Mouse (Mus musculus) lung, postnatal 0 days (tissue): ENCODE measurements around the gene Olfr1493-ps1.

Experiments
- CTCF ChIP-seq: IDR thresholded peaks from 2 replicates; pipeline ENCODE4 v1.5.1; 2016; ENCODE audit warnings: antibody characterized with exemption, mild to moderate bottlenecking
- EP300 ChIP-seq: IDR thresholded peaks from 2 replicates; pipeline ENCODE4 v1.6.1; 2016; ENCODE audit warnings: antibody characterized with exemption, mild to moderate bottlenecking, control low read depth

GRCm38 (mm10) chr19:13749366-13749765, 26.3 kb downstream of the Olfr1493-ps1 start:
- TF ChIP-seq CTCF = no peak
- TF ChIP-seq EP300 = no peak
